Mouse (Mus musculus) heart, postnatal 0 days (tissue): Measurements from ENCODE around the gene Malrd1. TPM values are rescaled to one million over a fixed set of nuclear protein-coding genes. Genes with fewer than 3 reads are reported as not detected.
A peak's percentile ranks its signal among the peaks of the same experiment; 100 is the strongest.

Experiments used
- ATAC-seq: fragments of 200-750 bp; cut with Nextera tagmentation; 2 replicates; pipeline ENCODE4 v1.8.0; 2017; ENCODE audit warnings: low read depth, moderate number of reproducible peaks, moderate library complexity; ENCODE audit not compliant: insufficient read depth
- DNase-seq: peaks from one replicate; pipeline ENCODE4 v3.0.0-alpha.2; 2016; ENCODE audit warnings: low spot score
- H3K27ac ChIP-seq: fragments of 300-500 bp; sonication (generic); 2 replicates; pipeline ENCODE4 v1.5.1; 2014; ENCODE audit warnings: low read depth, mild to moderate bottlenecking
- H3K27me3 ChIP-seq: fragments of 300-500 bp; sonication (generic); 2 replicates; pipeline ENCODE4 v1.6.1; 2014; ENCODE audit warnings: low read length, mixed read lengths; ENCODE audit not compliant: control insufficient read depth, insufficient read depth
- H3K36me3 ChIP-seq: fragments of 300-500 bp; sonication (generic); replicated peaks from 2 replicates; pipeline ENCODE4 v1.6.1; 2014; ENCODE audit warnings: low read length, mixed read lengths; ENCODE audit not compliant: control insufficient read depth, insufficient read depth
- H3K4me1 ChIP-seq: fragments of 300-500 bp; sonication (generic); 2 replicates; pipeline ENCODE4 v1.6.1; 2014; ENCODE audit warnings: antibody characterized with exemption; ENCODE audit not compliant: control insufficient read depth, insufficient read depth
- H3K4me2 ChIP-seq: fragments of 300-500 bp; sonication (generic); 2 replicates; pipeline ENCODE4 v1.6.1; 2014; ENCODE audit warnings: low read depth, mild to moderate bottlenecking, low read length, moderate library complexity
- H3K4me3 ChIP-seq: fragments of 300-500 bp; sonication (generic); 2 replicates; pipeline ENCODE4 v1.5.1; 2014; ENCODE audit warnings: low read depth, low read length
- H3K9ac ChIP-seq: fragments of 300-500 bp; sonication (generic); replicated peaks from 2 replicates; pipeline ENCODE4 v1.6.1; 2014; ENCODE audit warnings: low read depth, low read length, mixed read lengths
- H3K9me3 ChIP-seq: fragments of 300-500 bp; sonication (generic); replicated peaks from 2 replicates; pipeline ENCODE4 v1.6.1; 2016; ENCODE audit warnings: low read length; ENCODE audit not compliant: control insufficient read depth
- CTCF ChIP-seq: IDR thresholded peaks from 2 replicates; pipeline ENCODE4 v1.5.1; 2016; ENCODE audit warnings: antibody characterized with exemption, control low read depth, low read depth
- EP300 ChIP-seq: IDR thresholded peaks from 2 replicates; pipeline ENCODE4 v1.6.1; 2016; ENCODE audit warnings: antibody characterized with exemption, low read depth
- WGBS: fragments of 180-500 bp; shearing (Covaris S2); extraction: QIAGEN DNeasy Blood & Tissue Kit; methylation state at CpG from one replicate; pipeline ENCODE4 v1.1.7; 2014; 5-methylcytosine and 5-hydroxymethylcytosine counted together
- polyA plus RNA-seq: library from polyadenylated mRNA; unstranded; fragments of >200 nt; fragmentation: Nextera tagmentation; extraction: Ambion mirVana; gene quantifications from 2 replicates; pipeline ENCODE4 v1.2.1, GENCODE M21; 2015
- total RNA-seq: library from RNA; depleted of rRNA; stranded (reverse); fragments of >200 nt; gene quantifications from 2 replicates; pipeline ENCODE4 v1.2.3, GENCODE M21; 2014; ENCODE audit warnings: low replicate concordance

Malrd1 gene
- total and polyA plus RNA-seq, 2 experiments from 2014 or later = not detected

- ATAC-seq = no peak
- no peak for DNase-seq
- 48% methylated on average over 1 of the region's 1 CpGs for WGBS
- Histone ChIP-seq H3K4me1 (no peaks in the 10 kb centered on the region), H3K9ac (no peak overlapping the region), H3K9me3 (no peaks in the 10 kb centered on the region), H3K4me3 (no peak overlapping the region), H3K27ac (no peak overlapping the region), H3K4me2 (no peak overlapping the region), H3K27me3 (no peaks in the 10 kb centered on the region), H3K36me3 (no peaks in the 10 kb centered on the region)
- no peak for TF ChIP-seq CTCF
- no peak for TF ChIP-seq EP300
These were observed 289.4 kb downstream of the Malrd1 start for GRCm38 (mm10) chr2:15815724-15816123.

- TF ChIP-seq CTCF = peak; percentile 9; the same call in 1 of the 2 replicates
- no peak for TF ChIP-seq EP300
- Histone ChIP-seq H3K9ac (no peak overlapping the region), H3K4me2 (no peak overlapping the region), H3K9me3 (no peaks in the 10 kb centered on the region), H3K27me3 (no peaks in the 10 kb centered on the region), H3K4me3 (no peak overlapping the region), H3K27ac (no peak overlapping the region), H3K4me1 (no peaks in the 10 kb centered on the region), H3K36me3 (no peaks in the 10 kb centered on the region)
- no peak for ATAC-seq
- WGBS = 23% methylated on average over 7 of the region's 7 CpGs
- DNase-seq = no peak
These were observed 343.1 kb downstream of the Malrd1 start for GRCm38 (mm10) chr2:15869380-15869779.

DNA sequence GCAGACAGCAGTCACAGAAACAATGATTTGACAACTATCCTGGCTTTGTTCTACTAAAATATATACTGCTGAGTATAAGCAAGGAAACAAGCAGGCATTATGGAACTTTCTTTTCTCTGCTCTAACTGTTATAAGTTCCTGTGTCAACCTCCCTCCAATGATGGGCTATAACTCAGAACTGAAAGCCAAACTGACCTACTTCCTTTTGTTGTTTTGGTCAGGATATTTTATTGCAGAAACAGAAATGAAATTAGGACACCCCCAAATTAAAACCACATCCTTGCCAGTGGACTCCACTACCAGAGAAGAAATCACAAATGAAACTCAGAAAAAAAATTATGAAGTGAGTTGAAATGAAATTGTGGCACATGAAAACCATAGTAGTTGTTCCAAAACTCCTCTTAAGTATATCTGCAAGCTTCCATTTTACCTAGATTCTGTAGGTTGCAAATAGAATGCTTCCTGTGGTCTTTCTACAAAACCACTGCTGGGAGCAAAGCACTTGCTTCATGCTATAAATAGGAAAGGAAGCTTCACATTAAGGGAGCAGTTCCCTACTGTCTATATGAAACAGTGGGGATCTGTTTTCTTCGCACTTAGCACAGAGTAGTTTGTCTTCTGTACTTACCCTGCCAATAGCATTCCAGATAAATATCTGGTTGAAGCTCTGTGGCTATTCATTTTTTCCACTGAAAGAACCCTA, 367.3 kb downstream of the Malrd1 start:
- no peak for ATAC-seq
- Histone ChIP-seq H3K4me2 (no peak overlapping the region), H3K9ac (no peak overlapping the region), H3K27me3 (no peaks in the 10 kb centered on the region), H3K4me3 (no peak overlapping the region), H3K4me1 (no peaks in the 10 kb centered on the region), H3K36me3 (no peaks in the 10 kb centered on the region), H3K9me3 (no peaks in the 10 kb centered on the region), H3K27ac (no peak overlapping the region)
- DNase-seq = no peak
- 66% methylated on average over 1 of the region's 1 CpGs for WGBS
- TF ChIP-seq EP300 (no peak), CTCF (no peak)

DNA sequence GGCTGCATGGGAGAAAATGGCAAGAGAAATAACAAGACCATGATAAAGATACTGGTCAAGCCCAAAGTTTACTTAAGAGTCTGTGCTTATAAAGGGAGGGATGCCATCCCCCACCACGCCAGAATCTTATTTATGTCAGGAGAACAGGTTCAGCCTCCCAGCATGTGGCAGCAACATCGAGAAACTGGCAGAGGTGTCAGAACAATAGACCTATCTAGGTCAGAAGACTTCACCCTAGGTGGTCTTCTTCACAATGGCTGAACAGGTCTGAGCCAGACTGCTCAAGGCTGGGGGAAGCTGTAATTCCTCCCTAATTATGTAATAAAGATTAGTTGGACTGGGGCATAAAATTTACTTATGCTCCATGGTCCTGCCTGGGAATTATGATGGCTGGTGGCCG, 399.2 kb downstream of the Malrd1 start:
- TF ChIP-seq EP300 (no peak), CTCF (no peak)
- no peak for DNase-seq
- 43% methylated on average over 3 of the region's 3 CpGs for WGBS

DNA sequence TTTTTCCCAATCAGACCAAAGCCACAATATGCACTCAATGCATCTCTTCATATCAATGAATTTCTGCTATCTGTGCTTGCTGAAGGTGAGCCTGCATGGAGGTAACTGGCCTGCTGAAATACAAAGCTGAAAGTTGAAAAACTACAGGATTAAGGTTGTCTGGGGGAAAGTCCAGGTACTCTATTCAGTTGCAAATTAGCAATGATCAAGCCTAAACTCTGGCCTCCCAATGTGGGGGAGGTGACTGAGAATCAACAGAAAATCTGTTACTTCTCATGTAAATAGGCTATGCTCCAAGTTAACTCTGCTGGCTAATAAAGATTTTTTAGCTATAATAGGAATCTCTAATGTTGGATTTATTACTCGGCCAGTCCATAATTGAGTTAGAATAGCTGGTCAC, 399.8 kb downstream of the Malrd1 start:
- DNase-seq = no peak
- WGBS = 55% methylated on average over 1 of the region's 1 CpGs
- no peaks in the 10 kb centered on the region for H3K4me1 ChIP-seq
- H3K4me3 ChIP-seq = no peak overlapping the region
- H3K36me3 ChIP-seq = no peaks in the 10 kb centered on the region
- TF ChIP-seq CTCF (no peak), EP300 (no peak)
- H3K9me3 ChIP-seq = no peaks in the 10 kb centered on the region
- no peak for ATAC-seq
- H3K4me2 ChIP-seq = no peak overlapping the region
- no peak overlapping the region for H3K27ac ChIP-seq
- H3K27me3 ChIP-seq = no peaks in the 10 kb centered on the region
- no peak overlapping the region for H3K9ac ChIP-seq

More for the DNA sequence above, 399.2 kb downstream of the Malrd1 start:
- Histone ChIP-seq H3K9ac (no peak overlapping the region), H3K4me3 (no peak overlapping the region), H3K36me3 (no peaks in the 10 kb centered on the region), H3K27ac (no peak overlapping the region), H3K27me3 (no peaks in the 10 kb centered on the region), H3K4me2 (no peak overlapping the region), H3K9me3 (no peaks in the 10 kb centered on the region), H3K4me1 (no peaks in the 10 kb centered on the region)
- no peak for ATAC-seq

DNA sequence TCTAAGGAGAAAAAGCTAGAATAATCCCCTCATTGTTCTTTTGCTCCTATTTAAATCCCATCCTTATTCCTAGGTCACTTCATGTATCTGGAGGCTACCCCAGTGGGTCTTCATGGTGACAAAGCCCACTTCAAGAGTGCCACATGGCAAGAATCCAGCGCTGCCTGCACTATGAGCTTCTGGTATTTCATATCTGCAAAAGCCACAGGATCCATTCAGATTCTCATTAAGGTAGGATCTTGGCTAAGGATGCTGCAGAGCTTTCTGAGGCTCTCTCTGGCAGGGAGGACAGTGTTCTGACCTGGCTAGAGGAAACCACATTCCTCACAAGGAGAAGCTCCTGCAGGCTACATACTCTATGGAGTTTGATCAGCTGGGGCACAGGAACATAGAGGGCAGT, 405.2 kb downstream of the Malrd1 start:
- ATAC-seq = no peak
- Histone ChIP-seq H3K4me2 (no peak overlapping the region), H3K9ac (no peak overlapping the region), H3K36me3 (no peaks in the 10 kb centered on the region), H3K9me3 (no peaks in the 10 kb centered on the region), H3K27ac (no peak overlapping the region), H3K27me3 (no peaks in the 10 kb centered on the region), H3K4me1 (no peaks in the 10 kb centered on the region), H3K4me3 (no peak overlapping the region)
- TF ChIP-seq CTCF (no peak), EP300 (no peak)
- no peak for DNase-seq
- 66% methylated on average over 1 of the region's 1 CpGs for WGBS
